Mouse (Mus musculus): ENCODE measurements around the gene Minos1. TPM values are rescaled to one million over a fixed set of nuclear protein-coding genes. Genes with fewer than 3 reads are reported as not detected.
A peak's percentile ranks its signal among the peaks of the same experiment; 100 is the strongest.

Gene Minos1
- polyA plus RNA-seq, 1 experiment from 2014 or later = 555 TPM

- no peak overlapping the region for H3K27ac ChIP-seq (replicated peaks; ENCODE audit: low read depth, low read length)
- peak; percentile 46 for DNase-seq (ENCODE audit: low spot score)
- WGBS = 49% methylated on average over 4 of the region's 4 CpGs
- H3K4me1 ChIP-seq (ENCODE audit: control insufficient read depth, insufficient read depth, low read length) = peaks cover 18% of the 10 kb centered on the region
- H3K9ac ChIP-seq (ENCODE audit: low read depth, low read length) = no peak overlapping the region
- no peaks in the 10 kb centered on the region for H3K9me3 ChIP-seq (ENCODE audit: control insufficient read depth, low read length)
- no peak overlapping the region for H3K4me2 ChIP-seq (ENCODE audit: low read depth, low read length)
- no peak overlapping the region for H3K4me3 ChIP-seq (ENCODE audit: low read depth, low read length)
- no peak for ATAC-seq (ENCODE audit: low read depth)
- H3K36me3 ChIP-seq (ENCODE audit: control insufficient read depth, insufficient read depth, low read length) = no peaks in the 10 kb centered on the region
- no peaks in the 10 kb centered on the region for H3K27me3 ChIP-seq (replicated peaks; ENCODE audit: control insufficient read depth, insufficient read depth, low read length)
Measured at GRCm38 (mm10) chr4:139120281-139120814, 10.6 kb downstream of the Minos1 start.

GRCm38 (mm10) chr4:139116356-139117063 is 14.4 kb downstream of the Minos1 start:
- Histone ChIP-seq H3K4me2 (ENCODE audit: low read depth, low read length) (no peak overlapping the region), H3K4me1 (ENCODE audit: control insufficient read depth, insufficient read depth, low read length) (peaks cover 26% of the 10 kb centered on the region), H3K27ac (replicated peaks; ENCODE audit: low read depth, low read length) (no peak overlapping the region), H3K9me3 (ENCODE audit: control insufficient read depth, low read length) (no peaks in the 10 kb centered on the region), H3K4me3 (ENCODE audit: low read depth, low read length) (no peak overlapping the region), H3K27me3 (replicated peaks; ENCODE audit: control insufficient read depth, insufficient read depth, low read length) (no peaks in the 10 kb centered on the region), H3K36me3 (ENCODE audit: control insufficient read depth, insufficient read depth, low read length) (no peaks in the 10 kb centered on the region), H3K9ac (ENCODE audit: low read depth, low read length) (no peak overlapping the region)
- DNase-seq (ENCODE audit: low spot score) (no peak), ATAC-seq (ENCODE audit: low read depth) (no peak)
- WGBS = 90% methylated on average over 3 of the region's 3 CpGs

GRCm38 (mm10) chr4:139115721-139116120 is 15.2 kb downstream of the Minos1 start:
- Histone ChIP-seq H3K9me3 (ENCODE audit: control insufficient read depth, low read length) (no peaks in the 10 kb centered on the region), H3K4me3 (ENCODE audit: low read depth, low read length) (no peak overlapping the region), H3K9ac (ENCODE audit: low read depth, low read length) (no peak overlapping the region), H3K27ac (replicated peaks; ENCODE audit: low read depth, low read length) (no peak overlapping the region), H3K4me1 (ENCODE audit: control insufficient read depth, insufficient read depth, low read length) (peaks cover 30% of the 10 kb centered on the region), H3K36me3 (ENCODE audit: control insufficient read depth, insufficient read depth, low read length) (no peaks in the 10 kb centered on the region), H3K4me2 (ENCODE audit: low read depth, low read length) (no peak overlapping the region), H3K27me3 (replicated peaks; ENCODE audit: control insufficient read depth, insufficient read depth, low read length) (no peaks in the 10 kb centered on the region)
- 88% methylated on average over 5 of the region's 5 CpGs for WGBS
- no peak for DNase-seq (ENCODE audit: low spot score)
- no peak for ATAC-seq (ENCODE audit: low read depth)

- no peak overlapping the region for H3K4me2 ChIP-seq (ENCODE audit: low read depth, low read length)
- 59% methylated on average over 3 of the region's 3 CpGs for WGBS
- no peaks in the 10 kb centered on the region for H3K27me3 ChIP-seq (replicated peaks; ENCODE audit: control insufficient read depth, insufficient read depth, low read length)
- H3K4me1 ChIP-seq (ENCODE audit: control insufficient read depth, insufficient read depth, low read length) = peaks cover 28% of the 10 kb centered on the region
- H3K9ac ChIP-seq (ENCODE audit: low read depth, low read length) = no peak overlapping the region
- peak overlapping the region; percentile 28; the same call in 1 of the 2 replicates for H3K27ac ChIP-seq (replicated peaks; ENCODE audit: low read depth, low read length)
- H3K36me3 ChIP-seq (ENCODE audit: control insufficient read depth, insufficient read depth, low read length) = no peaks in the 10 kb centered on the region
- ATAC-seq (ENCODE audit: low read depth) = no peak
- no peak for DNase-seq (ENCODE audit: low spot score)
- H3K9me3 ChIP-seq (ENCODE audit: control insufficient read depth, low read length) = no peaks in the 10 kb centered on the region
- no peak overlapping the region for H3K4me3 ChIP-seq (ENCODE audit: low read depth, low read length)
Measured at GRCm38 (mm10) chr4:139112482-139112881, 18.4 kb downstream of the Minos1 start.

GRCm38 (mm10) chr4:139111421-139111820 is 19.5 kb downstream of the Minos1 start:
- peak overlapping the region; percentile 74 for H3K27ac ChIP-seq (replicated peaks; ENCODE audit: low read depth, low read length)
- no peak overlapping the region for H3K4me3 ChIP-seq (ENCODE audit: low read depth, low read length)
- DNase-seq (ENCODE audit: low spot score) (peak; percentile 63), ATAC-seq (ENCODE audit: low read depth) (no peak)
- peaks cover 29% of the 10 kb centered on the region for H3K4me1 ChIP-seq (ENCODE audit: control insufficient read depth, insufficient read depth, low read length)
- no peak overlapping the region for H3K4me2 ChIP-seq (ENCODE audit: low read depth, low read length)
- H3K9ac ChIP-seq (ENCODE audit: low read depth, low read length) = no peak overlapping the region
- H3K9me3 ChIP-seq (ENCODE audit: control insufficient read depth, low read length) = no peaks in the 10 kb centered on the region
- no peaks in the 10 kb centered on the region for H3K27me3 ChIP-seq (replicated peaks; ENCODE audit: control insufficient read depth, insufficient read depth, low read length)
- H3K36me3 ChIP-seq (ENCODE audit: control insufficient read depth, insufficient read depth, low read length) = no peaks in the 10 kb centered on the region
- 19% methylated on average over 3 of the region's 3 CpGs for WGBS

GRCm38 (mm10) chr4:139110858-139111257 is 20.1 kb downstream of the Minos1 start:
- no peaks in the 10 kb centered on the region for H3K9me3 ChIP-seq (ENCODE audit: control insufficient read depth, low read length)
- peaks cover 29% of the 10 kb centered on the region for H3K4me1 ChIP-seq (ENCODE audit: control insufficient read depth, insufficient read depth, low read length)
- peak; percentile 60 for DNase-seq (ENCODE audit: low spot score)
- no peak overlapping the region for H3K4me2 ChIP-seq (ENCODE audit: low read depth, low read length)
- peak overlapping the region; percentile 74 for H3K27ac ChIP-seq (replicated peaks; ENCODE audit: low read depth, low read length)
- no peak overlapping the region for H3K9ac ChIP-seq (ENCODE audit: low read depth, low read length)
- ATAC-seq (ENCODE audit: low read depth) = peak; percentile 24; the same call in 1 of the 2 replicates
- WGBS = 60% methylated on average over 3 of the region's 3 CpGs
- no peaks in the 10 kb centered on the region for H3K27me3 ChIP-seq (replicated peaks; ENCODE audit: control insufficient read depth, insufficient read depth, low read length)
- no peaks in the 10 kb centered on the region for H3K36me3 ChIP-seq (ENCODE audit: control insufficient read depth, insufficient read depth, low read length)
- H3K4me3 ChIP-seq (ENCODE audit: low read depth, low read length) = no peak overlapping the region

GRCm38 (mm10) chr4:139105453-139105852 is 25.5 kb downstream of the Minos1 start:
- Histone ChIP-seq H3K27ac (replicated peaks; ENCODE audit: low read depth, low read length) (no peak overlapping the region), H3K9me3 (ENCODE audit: control insufficient read depth, low read length) (no peaks in the 10 kb centered on the region), H3K36me3 (ENCODE audit: control insufficient read depth, insufficient read depth, low read length) (peaks cover 29% of the 10 kb centered on the region), H3K4me1 (ENCODE audit: control insufficient read depth, insufficient read depth, low read length) (peaks cover 22% of the 10 kb centered on the region), H3K27me3 (replicated peaks; ENCODE audit: control insufficient read depth, insufficient read depth, low read length) (no peaks in the 10 kb centered on the region), H3K4me2 (ENCODE audit: low read depth, low read length) (no peak overlapping the region), H3K9ac (ENCODE audit: low read depth, low read length) (no peak overlapping the region), H3K4me3 (ENCODE audit: low read depth, low read length) (no peak overlapping the region)
- DNase-seq (ENCODE audit: low spot score) = no peak
- ATAC-seq (ENCODE audit: low read depth) = no peak
- WGBS = 96% methylated on average over 1 of the region's 1 CpGs

GRCm38 (mm10) chr4:139101546-139101945 is 29.4 kb downstream of the Minos1 start:
- WGBS = 39% methylated on average over 6 of the region's 6 CpGs
- H3K27me3 ChIP-seq (replicated peaks; ENCODE audit: control insufficient read depth, insufficient read depth, low read length) = no peaks in the 10 kb centered on the region
- no peak overlapping the region for H3K4me3 ChIP-seq (ENCODE audit: low read depth, low read length)
- H3K9ac ChIP-seq (ENCODE audit: low read depth, low read length) = no peak overlapping the region
- H3K4me2 ChIP-seq (ENCODE audit: low read depth, low read length) = no peak overlapping the region
- peaks cover 29% of the 10 kb centered on the region for H3K36me3 ChIP-seq (ENCODE audit: control insufficient read depth, insufficient read depth, low read length)
- H3K27ac ChIP-seq (replicated peaks; ENCODE audit: low read depth, low read length) = peak overlapping the region; percentile 80
- DNase-seq (ENCODE audit: low spot score) (peak; percentile 57), ATAC-seq (ENCODE audit: low read depth) (no peak)
- H3K4me1 ChIP-seq (ENCODE audit: control insufficient read depth, insufficient read depth, low read length) = peaks cover 12% of the 10 kb centered on the region; the same call in 1 of the 2 replicates
- H3K9me3 ChIP-seq (ENCODE audit: control insufficient read depth, low read length) = no peaks in the 10 kb centered on the region

GRCm38 (mm10) chr4:139100326-139100725 is 30.6 kb downstream of the Minos1 start:
- no peak for DNase-seq (ENCODE audit: low spot score)

More at GRCm38 (mm10) chr4:139100326-139100725, 30.6 kb downstream of the Minos1 start:
- Histone ChIP-seq H3K4me1 (ENCODE audit: control insufficient read depth, insufficient read depth, low read length) (peaks cover 12% of the 10 kb centered on the region; the same call in 1 of the 2 replicates), H3K9me3 (ENCODE audit: control insufficient read depth, low read length) (no peaks in the 10 kb centered on the region), H3K9ac (ENCODE audit: low read depth, low read length) (no peak overlapping the region), H3K4me3 (ENCODE audit: low read depth, low read length) (no peak overlapping the region), H3K4me2 (ENCODE audit: low read depth, low read length) (no peak overlapping the region), H3K27me3 (replicated peaks; ENCODE audit: control insufficient read depth, insufficient read depth, low read length) (no peaks in the 10 kb centered on the region), H3K27ac (replicated peaks; ENCODE audit: low read depth, low read length) (peak overlapping the region; percentile 80; the same call in 1 of the 2 replicates), H3K36me3 (ENCODE audit: control insufficient read depth, insufficient read depth, low read length) (peaks cover 29% of the 10 kb centered on the region)
- WGBS = 85% methylated on average over 8 of the region's 8 CpGs
- ATAC-seq (ENCODE audit: low read depth) = no peak

All from embryonic facial prominence, embryonic 14.5 days (tissue).